Mouse (Mus musculus): ENCODE data around the gene Dop1a.

DNA sequence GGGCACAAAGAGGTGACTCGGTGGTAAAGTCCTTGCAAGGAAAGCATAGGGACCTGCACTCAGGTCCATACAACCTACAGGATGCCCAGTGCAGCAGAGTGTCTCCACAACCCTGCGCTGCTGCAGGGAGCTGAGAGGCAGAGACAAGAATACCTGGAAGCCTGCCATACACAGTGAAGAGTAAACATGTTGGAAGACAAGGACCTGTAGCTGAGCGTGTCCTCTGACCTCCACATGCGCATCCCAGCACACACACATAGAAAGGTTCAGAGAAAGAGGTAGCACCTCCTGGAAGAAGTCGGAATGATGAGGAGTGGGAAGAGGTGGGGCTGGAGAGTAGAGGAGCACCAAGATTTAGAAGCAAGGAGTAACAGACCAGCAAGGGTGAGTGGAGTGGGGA, 67.1 kb downstream of the Dop1a start:
- TF ChIP-seq FLI1 (IDR thresholded peaks at IDR 0.05; ENCODE audit: low read length) (no peak), GATA1 (IDR thresholded peaks at IDR 0.05; ENCODE audit: borderline replicate concordance, low read length) (no peak)

Data from megakaryocyte, embryonic 14.5 days (primary cell).